Mouse (Mus musculus) brain, adult 2 months (tissue): Measurements from ENCODE around the gene Prps2.
"Not testable (repeated sequence)": the region's sequence is repeated elsewhere in the genome, so short reads cannot be mapped to it uniquely, and the experiment has no call there.

Source experiments
- DNase-seq: peaks from one replicate; pipeline ENCODE4 v3.0.0; 2011; ENCODE audit warnings: low read depth, low spot score

The Prps2 gene

GRCm38 (mm10) chrX:167323742-167324141 is 58.8 kb downstream of the Prps2 start:
- no peak for DNase-seq

- DNase-seq: no peak
These were observed 61.2 kb downstream of the Prps2 start for GRCm38 (mm10) chrX:167321233-167321806.

GRCm38 (mm10) chrX:167318819-167319396 is 63.6 kb downstream of the Prps2 start:
- peak; percentile 37 for DNase-seq

- no peak for DNase-seq
These were observed 66.8 kb downstream of the Prps2 start for GRCm38 (mm10) chrX:167315766-167316165.

GRCm38 (mm10) chrX:167315093-167315726 is 67.3 kb downstream of the Prps2 start:
- DNase-seq: no peak

GRCm38 (mm10) chrX:167302061-167302460 is 80.5 kb downstream of the Prps2 start:
- DNase-seq: not testable (repeated sequence)
